Mouse (Mus musculus) embryo, embryonic 9.5 days (tissue): ENCODE measurements around the gene Svs2.
"Not testable (repeated sequence)": the region's sequence is repeated elsewhere in the genome, so short reads cannot be mapped to it uniquely, and the experiment has no call there.

Experiments used
- DNase-seq: peaks from one replicate; pipeline ENCODE4 v3.0.0-alpha.2; 2017; ENCODE audit errors: extremely low spot score

Svs2 gene

GRCm38 (mm10) chr2:164238366-164238765 is at the start of gene Svs2:
Svs2 (minus strand) TSS chr2:164238466.
- DNase-seq: no peak

GRCm38 (mm10) chr2:164278359-164278758 is 40.1 kb upstream of the Svs2 start, which contains the start of gene Svs4:
Svs4 (minus strand) TSS chr2:164278459.
- DNase-seq: no peak

GRCm38 (mm10) chr2:164256540-164256939 is 18.3 kb upstream of the Svs2 start, which contains the start of gene Svs3b:
Svs3b (minus strand) TSS chr2:164256640.
- DNase-seq: not testable (repeated sequence)

GRCm38 (mm10) chr2:164232671-164233070 is 5.6 kb downstream of the Svs2 start:
- DNase-seq: no peak

GRCm38 (mm10) chr2:164228361-164229070 is 9.8 kb downstream of the Svs2 start:
- DNase-seq: no peak

GRCm38 (mm10) chr2:164221522-164221921 is 16.7 kb downstream of the Svs2 start, which contains the start of gene Wfdc15b:
Wfdc15b (minus strand) TSS chr2:164221660.
- no peak for DNase-seq

GRCm38 (mm10) chr2:164219295-164219694 is 19.0 kb downstream of the Svs2 start:
- DNase-seq: no peak

GRCm38 (mm10) chr2:164212711-164213110 is 25.6 kb downstream of the Svs2 start:
- no peak for DNase-seq

GRCm38 (mm10) chr2:164210892-164211291 is 27.4 kb downstream of the Svs2 start:
- DNase-seq: no peak

GRCm38 (mm10) chr2:164206676-164207075 is 31.6 kb downstream of the Svs2 start:
- no peak for DNase-seq

- DNase-seq: not testable (repeated sequence)
Observed at GRCm38 (mm10) chr2:164206011-164206410, 32.3 kb downstream of the Svs2 start.

- no peak for DNase-seq
Observed at GRCm38 (mm10) chr2:164199626-164200327, 38.5 kb downstream of the Svs2 start, which contains the start of gene Wfdc15a. Wfdc15a (minus strand) TSS chr2:164200130.

- DNase-seq: no peak
Observed at GRCm38 (mm10) chr2:164196700-164196990, 41.6 kb downstream of the Svs2 start.

- no peak for DNase-seq
Observed at GRCm38 (mm10) chr2:164195971-164196699, 42.1 kb downstream of the Svs2 start.

- DNase-seq: no peak
Observed at GRCm38 (mm10) chr2:164194959-164195630, 43.2 kb downstream of the Svs2 start.

- no peak for DNase-seq
Observed at GRCm38 (mm10) chr2:164192279-164192678, 46.0 kb downstream of the Svs2 start.

GRCm38 (mm10) chr2:164190576-164190975 is 47.7 kb downstream of the Svs2 start, which contains the start of gene Wfdc12:
Wfdc12 (minus strand) TSS chr2:164190608.
- DNase-seq: no peak

- no peak for DNase-seq
Observed at GRCm38 (mm10) chr2:164188722-164189121, 49.5 kb downstream of the Svs2 start.
